Mouse (Mus musculus) cerebellum, adult 2 months (tissue): ENCODE data around the gene Pck1. TPM values are rescaled to one million over a fixed set of nuclear protein-coding genes. Genes with fewer than 3 reads are reported as not detected.
"Not testable (repeated sequence)": the region's sequence is repeated elsewhere in the genome, so short reads cannot be mapped to it uniquely, and the experiment has no call there.

Experiments
- DNase-seq, 2 experiments: peaks; one replicate each; pipeline ENCODE4 v3.0.0; 2021
- H3K27ac ChIP-seq: fragments of 200-500 bp; 2 replicates; pipeline ENCODE4 v1.5.1; 2012; ENCODE audit warnings: low read length, control low read depth, inconsistent platforms; ENCODE audit not compliant: insufficient read depth
- H3K27me3 ChIP-seq: fragments of 200-500 bp; 2 replicates; pipeline ENCODE4 v1.6.1; 2012; ENCODE audit warnings: inconsistent platforms, mild to moderate bottlenecking, low read length, moderate library complexity; ENCODE audit not compliant: control insufficient read depth, insufficient read depth
- H3K4me1 ChIP-seq: fragments of 200-500 bp; 2 replicates; pipeline ENCODE4 v1.6.1; 2011; ENCODE audit warnings: low read length; ENCODE audit not compliant: control insufficient read depth, insufficient read depth
- H3K4me3 ChIP-seq: fragments of 200-500 bp; replicated peaks from 2 replicates; pipeline ENCODE3; 2011; ENCODE audit warnings: mild to moderate bottlenecking, low read depth, low read length, control low read depth; ENCODE audit not compliant: insufficient read depth
- CTCF ChIP-seq: fragments of 200-500 bp; IDR thresholded peaks from 2 replicates; pipeline ENCODE4 v1.5.1; 2011; ENCODE audit warnings: low read depth, mild to moderate bottlenecking, control low read depth, low read length, moderate library complexity, borderline replicate concordance; ENCODE audit not compliant: insufficient read depth
- POLR2A ChIP-seq: fragments of 200-500 bp; IDR thresholded peaks from 2 replicates; pipeline ENCODE4 v1.6.1; 2011; ENCODE audit warnings: low read length, control low read depth, borderline replicate concordance; ENCODE audit not compliant: insufficient read depth
- WGBS: fragments of 180-500 bp; shearing (Covaris S2); methylation state at CpG from one replicate; pipeline ENCODE4 v1.1.7; 2018; 5-methylcytosine and 5-hydroxymethylcytosine counted together
- polyA plus RNA-seq: library from polyadenylated mRNA; depleted of rRNA; stranded (reverse); fragments of >200 nt; gene quantifications from 2 replicates; pipeline ENCODE4 v1.2.3, GENCODE M21; 2012; rRNA removed

The Pck1 gene
- polyA plus RNA-seq, result not detected in 2 replicates

DNA sequence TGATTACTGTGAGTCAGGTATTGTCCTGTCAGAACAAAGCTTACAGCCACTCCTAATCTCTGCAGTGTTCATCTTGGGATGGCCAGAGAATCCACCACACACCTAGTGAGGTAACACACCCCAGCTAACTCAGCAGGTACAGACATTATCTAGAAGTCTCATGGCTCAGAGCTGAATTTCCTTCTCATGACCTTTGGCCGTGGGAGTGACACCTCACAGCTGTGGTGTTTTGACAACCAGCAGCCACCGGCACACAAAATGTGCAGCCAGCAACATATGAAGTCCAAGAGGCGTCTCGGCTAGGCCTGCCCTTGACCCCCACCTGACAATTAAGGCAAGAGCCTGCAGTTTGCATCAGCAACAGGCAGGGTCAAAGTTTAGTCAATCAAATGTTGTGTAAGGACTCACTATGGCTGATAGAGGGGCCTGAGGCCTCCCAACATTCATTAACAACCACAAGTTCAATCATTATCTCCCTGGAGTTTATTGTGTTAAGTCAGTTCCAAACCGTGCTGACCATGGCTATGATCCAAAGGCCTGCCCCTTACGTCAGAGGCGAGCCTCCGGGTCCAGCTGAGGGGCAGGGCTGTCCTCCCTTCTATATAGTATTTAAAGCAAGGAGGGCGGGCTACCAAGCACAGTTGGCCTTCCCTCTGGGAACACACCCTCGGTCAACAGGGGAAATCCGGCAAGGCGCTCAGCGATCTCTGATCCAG, at the start of gene Pck1:
TSS of gene Pck1 (plus strand) at position 613 of the 716 bp plus-strand sequence.
- no peak within 1 kb of the TSS for H3K4me3 ChIP-seq
- DNase-seq, result no peak
- TF ChIP-seq CTCF (no peak), POLR2A (no peak)
- no peak within 1 kb of the TSS for H3K27ac ChIP-seq
- H3K27me3 ChIP-seq, result no peaks in the 10 kb centered on the region
- 73% methylated on average over 13 of the region's 13 CpGs for WGBS
- H3K4me1 ChIP-seq, result no peaks in the 10 kb centered on the region

DNA sequence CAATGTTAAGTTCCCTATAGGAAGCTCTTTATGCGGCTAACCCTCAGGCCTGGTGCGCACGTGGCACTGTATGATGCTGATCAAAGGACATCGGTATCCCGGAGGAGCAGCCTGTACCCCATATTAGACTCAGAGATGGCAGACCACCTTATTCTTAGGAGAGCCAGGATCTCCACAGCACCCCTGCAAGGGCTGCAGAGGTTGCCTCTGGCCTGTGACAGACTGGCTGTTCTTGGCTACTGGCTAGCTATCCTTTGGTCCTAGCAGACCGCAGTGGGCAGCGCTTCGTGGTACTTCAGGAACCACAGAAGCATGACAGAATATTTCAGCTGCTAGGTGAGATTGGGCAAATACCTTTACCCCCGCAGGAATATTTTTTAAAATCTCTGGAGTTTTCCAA, 46.4 kb upstream of the Pck1 start:
- no peaks in the 10 kb centered on the region for H3K27me3 ChIP-seq

DNA sequence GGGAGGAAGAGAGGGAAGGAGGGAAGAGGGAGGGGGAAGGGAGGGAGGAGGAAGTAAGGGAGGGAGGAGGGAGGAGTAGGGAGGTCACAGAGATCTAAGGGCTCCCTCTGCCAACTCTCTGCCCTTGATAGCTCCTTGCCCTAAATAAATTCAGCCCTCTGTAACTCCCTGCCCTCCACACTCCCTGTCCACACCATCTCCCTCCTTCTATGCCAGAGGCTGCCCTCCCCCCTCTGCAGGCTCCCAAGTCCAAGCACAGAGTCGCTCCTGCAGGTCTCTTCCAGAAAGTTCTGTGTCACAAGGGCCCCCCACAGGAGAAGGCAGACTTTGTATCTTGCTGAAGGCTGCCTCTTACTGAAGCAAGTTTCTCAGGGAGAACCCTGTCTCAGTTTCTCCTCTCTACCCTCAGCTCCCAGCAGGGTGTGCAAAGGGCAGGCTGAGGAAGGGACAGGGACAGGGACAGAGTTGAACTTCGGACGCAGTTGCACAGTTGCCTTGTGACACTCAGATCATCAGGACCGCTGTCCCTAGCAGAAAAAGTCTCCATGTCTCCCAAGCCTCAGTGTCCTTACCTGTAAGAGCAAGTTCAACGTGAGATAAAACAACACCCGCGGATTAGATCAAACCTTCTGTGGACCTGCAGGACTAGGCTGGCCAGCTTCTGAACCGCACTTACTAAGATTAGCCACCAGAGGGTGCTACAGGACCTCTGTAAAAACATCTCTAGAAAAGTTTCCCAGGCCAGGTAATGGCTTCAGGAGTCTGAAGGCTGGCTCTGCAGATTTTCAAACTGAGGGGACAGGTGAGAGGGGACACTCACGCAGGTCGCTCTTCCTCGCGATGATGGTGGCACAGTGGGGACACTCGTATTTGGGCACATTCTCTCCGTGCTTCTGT, 45.7 kb upstream of the Pck1 start:
- Histone ChIP-seq H3K27me3 (no peaks in the 10 kb centered on the region), H3K4me1 (no peaks in the 10 kb centered on the region), H3K4me3 (no peak overlapping the region), H3K27ac (no peak overlapping the region)
- WGBS, result 16% methylated on average over 14 of the region's 14 CpGs
- DNase-seq, result peak; percentile 37 to 47
- TF ChIP-seq POLR2A (no peak), CTCF (peak; percentile 72)

More for the DNA sequence above, 46.4 kb upstream of the Pck1 start:
- WGBS, result 74% methylated on average over 9 of the region's 9 CpGs
- no peak overlapping the region for H3K4me3 ChIP-seq
- no peaks in the 10 kb centered on the region for H3K4me1 ChIP-seq
- no peak for DNase-seq
- no peak overlapping the region for H3K27ac ChIP-seq
- TF ChIP-seq POLR2A, result no peak
- TF ChIP-seq CTCF, result no peak

DNA sequence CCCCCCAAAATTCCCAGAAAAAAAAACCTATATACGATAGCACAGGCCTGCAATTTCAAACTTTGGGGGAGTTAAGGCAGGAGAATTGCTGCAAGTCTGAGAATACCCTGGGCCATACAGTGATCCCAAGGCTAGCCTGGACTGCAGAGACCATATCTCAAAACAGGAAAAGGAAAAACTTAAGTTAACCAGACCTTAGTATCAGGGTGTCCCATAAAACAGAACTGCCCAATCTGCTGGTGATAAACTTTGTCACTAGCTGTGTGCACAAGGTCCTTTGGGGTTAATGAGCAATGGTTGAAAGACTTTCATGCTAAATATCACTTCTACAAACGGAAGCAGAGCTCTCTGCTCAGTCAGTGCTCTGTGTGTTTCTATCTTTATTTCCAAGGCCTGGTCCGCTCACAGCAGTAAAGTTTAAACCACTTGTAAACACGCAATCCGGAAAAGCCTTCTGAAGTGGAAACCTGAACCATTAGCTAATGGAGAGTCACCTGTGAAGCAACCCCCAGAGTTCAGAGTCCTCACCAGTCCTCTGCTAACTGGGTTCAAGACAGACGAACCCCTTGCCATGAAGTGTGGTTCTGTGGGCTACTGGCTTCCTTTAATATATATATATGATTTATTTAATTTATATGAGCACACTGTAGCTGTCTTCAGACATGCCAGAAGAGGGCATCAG, 44.2 kb upstream of the Pck1 start:
- no peak for DNase-seq
- H3K27ac ChIP-seq, result no peak overlapping the region
- WGBS, result 85% methylated on average over 6 of the region's 6 CpGs
- no peak overlapping the region for H3K4me3 ChIP-seq
- H3K4me1 ChIP-seq, result no peaks in the 10 kb centered on the region
- no peak for TF ChIP-seq POLR2A
- TF ChIP-seq CTCF, result no peak
- no peaks in the 10 kb centered on the region for H3K27me3 ChIP-seq

DNA sequence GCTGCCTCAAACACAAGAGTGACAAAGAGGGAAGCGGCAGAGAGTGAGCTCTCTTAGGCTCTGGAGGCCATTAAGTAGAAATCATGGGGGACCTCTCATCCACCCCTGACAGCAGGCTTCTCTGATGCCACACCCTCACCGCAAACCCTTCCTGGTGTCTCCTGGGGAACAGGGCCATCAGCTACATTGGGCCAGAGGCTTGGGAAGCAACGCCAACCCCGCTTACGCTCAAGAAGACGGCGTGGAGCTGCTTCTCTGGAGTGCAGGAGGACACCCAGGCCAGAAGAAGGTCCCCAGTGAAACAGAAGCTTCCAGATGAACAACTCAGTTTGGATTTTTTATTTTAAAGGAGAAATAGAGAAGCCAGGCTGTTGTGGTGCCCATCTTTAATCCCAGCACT, 43.3 kb upstream of the Pck1 start:
- H3K27ac ChIP-seq, result no peak overlapping the region
- H3K4me3 ChIP-seq, result no peak overlapping the region
- TF ChIP-seq CTCF (no peak), POLR2A (no peak)
- no peaks in the 10 kb centered on the region for H3K27me3 ChIP-seq
- no peak for DNase-seq
- WGBS, result 85% methylated on average over 7 of the region's 7 CpGs
- H3K4me1 ChIP-seq, result no peaks in the 10 kb centered on the region

DNA sequence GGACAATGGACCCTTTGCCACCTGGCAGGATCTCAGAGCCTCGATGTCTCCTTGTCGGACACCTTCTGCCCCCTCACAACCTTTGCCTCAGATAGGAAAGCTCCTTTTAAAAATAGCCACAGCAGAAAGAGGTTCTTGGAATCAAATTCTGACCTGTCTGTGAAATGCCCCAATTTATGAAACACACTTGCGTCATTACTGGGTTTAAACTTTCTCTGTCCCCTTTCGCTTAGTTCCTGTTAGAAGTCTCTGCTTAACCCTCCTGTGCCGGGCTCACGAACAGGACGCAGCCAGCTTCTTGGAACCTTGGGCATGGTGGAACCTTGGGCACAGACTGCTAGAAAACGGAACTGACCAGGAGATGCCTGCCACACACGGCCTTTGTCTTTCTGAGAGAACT, 42.3 kb upstream of the Pck1 start:
- WGBS, result 89% methylated on average over 9 of the region's 9 CpGs

DNA sequence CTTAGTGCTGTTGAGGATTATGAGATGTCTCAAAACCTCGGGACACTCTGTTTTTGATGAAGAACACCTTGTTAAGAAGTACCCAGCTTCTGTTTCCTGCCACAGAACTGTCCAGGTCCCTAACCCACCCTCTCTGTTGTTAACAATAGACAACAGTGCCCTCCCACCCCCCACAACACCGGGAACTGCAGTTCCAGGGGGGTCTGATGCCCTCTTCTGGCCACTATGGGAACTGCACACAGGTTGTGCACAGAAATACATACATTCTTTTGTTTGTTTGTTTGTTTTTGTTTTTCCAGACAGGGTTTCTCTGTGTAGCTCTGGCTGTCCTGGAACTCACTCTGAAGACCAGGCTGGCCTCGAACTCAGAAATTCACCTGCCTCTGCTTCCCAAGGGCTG, 39.1 kb upstream of the Pck1 start:
- not testable (repeated sequence) for DNase-seq, H3K27ac ChIP-seq, H3K27me3 ChIP-seq, H3K4me1 ChIP-seq, H3K4me3 ChIP-seq
- 67% methylated on average over 3 of the region's 3 CpGs for WGBS

More for the DNA sequence above, 42.3 kb upstream of the Pck1 start:
- no peaks in the 10 kb centered on the region for H3K4me1 ChIP-seq
- H3K27ac ChIP-seq, result no peak overlapping the region
- TF ChIP-seq CTCF, result no peak
- TF ChIP-seq POLR2A, result no peak
- no peaks in the 10 kb centered on the region for H3K27me3 ChIP-seq
- no peak overlapping the region for H3K4me3 ChIP-seq
- no peak for DNase-seq
